Mouse (Mus musculus): ENCODE measurements around the gene Mgarp.
"Not testable (repeated sequence)": the region's sequence is repeated elsewhere in the genome, so short reads cannot be mapped to it uniquely, and the experiment has no call there.

Gene Mgarp

DNA sequence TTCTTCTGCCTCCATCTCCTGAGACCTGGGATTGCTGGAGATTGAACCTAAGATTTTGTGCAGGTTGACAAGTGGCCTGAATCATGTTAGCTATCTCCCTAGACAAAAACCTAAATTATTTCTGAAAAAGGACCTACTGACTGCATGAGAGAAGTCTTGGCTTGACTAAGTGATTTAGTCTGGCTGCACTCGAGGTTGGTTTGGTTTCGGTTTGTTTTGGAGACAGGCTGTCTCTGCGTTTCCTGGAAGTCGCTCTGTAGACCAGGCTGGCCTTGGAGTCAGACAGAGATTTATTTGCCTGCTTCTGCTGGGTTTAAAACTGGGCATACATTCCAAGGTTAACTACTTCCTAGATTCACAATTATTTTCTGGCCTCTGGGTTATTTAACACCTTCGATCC lies 23.7 kb downstream of the Mgarp start:
- DNase-seq (ENCODE audit: inconsistent age in 2 of 2, low spot score in 1 of 2), result peak; percentile 79 to 93

DNA sequence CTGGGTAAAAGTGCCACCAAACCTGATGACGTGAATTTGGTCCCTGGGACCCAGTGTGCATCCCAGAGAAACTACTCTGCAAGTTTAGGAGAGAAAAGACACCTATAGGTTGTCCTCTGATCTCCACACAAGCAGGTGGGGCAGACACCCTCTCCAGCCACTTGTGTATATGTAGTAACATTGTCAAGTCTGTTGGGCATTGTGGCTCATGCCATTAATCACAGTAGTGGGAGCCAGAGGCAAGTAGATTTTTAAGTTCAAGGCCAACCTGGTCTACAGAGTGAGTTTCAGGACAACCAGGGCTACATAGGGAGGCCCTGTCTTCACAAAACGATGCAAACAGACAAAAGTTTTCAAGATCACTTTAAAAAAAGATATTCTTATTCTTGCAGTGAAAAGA lies 24.7 kb downstream of the Mgarp start:
- DNase-seq (ENCODE audit: inconsistent age in 2 of 2, low spot score in 1 of 2), result peak in 1 of 2 experiments; percentile 78

DNA sequence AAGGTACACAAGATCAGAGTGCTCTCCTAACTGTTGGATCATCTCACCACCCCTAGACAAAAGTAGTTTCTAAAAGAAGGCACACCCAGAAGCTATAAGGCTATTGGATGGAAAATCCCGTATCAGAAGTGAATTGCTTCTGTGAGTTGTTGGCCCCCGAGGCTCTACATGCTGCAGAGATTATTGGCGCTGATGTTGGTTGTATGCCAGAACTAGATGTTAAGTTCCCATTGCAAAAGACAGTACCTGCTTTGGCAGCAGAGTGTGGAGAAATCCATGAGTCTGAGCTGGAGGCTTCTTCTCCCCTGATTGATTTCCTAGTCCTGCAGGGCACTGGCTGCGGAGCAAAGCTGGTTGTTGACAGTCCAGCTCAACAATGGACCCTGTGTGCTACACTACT lies 28.5 kb downstream of the Mgarp start:
- DNase-seq (ENCODE audit: inconsistent age in 2 of 2, low spot score in 1 of 2), result no peak

DNA sequence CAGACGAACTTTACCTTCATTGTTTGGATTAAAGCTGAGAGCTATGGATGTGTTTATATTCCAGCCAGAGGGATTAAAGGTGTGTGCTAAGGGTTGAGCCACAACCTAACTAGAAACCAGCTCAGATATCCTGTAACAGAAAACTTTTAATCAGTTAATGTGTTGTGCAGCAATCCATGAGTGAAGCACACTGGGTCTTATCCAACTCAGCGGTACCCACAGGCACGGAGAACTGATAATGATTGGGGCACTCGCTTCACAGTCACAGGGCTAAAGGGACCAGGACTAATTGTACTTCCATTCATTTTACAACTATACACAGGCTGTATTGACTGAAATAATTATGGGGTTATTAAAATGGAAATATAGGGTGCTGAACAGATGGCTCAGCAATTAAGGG lies 29.6 kb downstream of the Mgarp start:
- DNase-seq (ENCODE audit: inconsistent age in 2 of 2, low spot score in 1 of 2), result no peak

DNA sequence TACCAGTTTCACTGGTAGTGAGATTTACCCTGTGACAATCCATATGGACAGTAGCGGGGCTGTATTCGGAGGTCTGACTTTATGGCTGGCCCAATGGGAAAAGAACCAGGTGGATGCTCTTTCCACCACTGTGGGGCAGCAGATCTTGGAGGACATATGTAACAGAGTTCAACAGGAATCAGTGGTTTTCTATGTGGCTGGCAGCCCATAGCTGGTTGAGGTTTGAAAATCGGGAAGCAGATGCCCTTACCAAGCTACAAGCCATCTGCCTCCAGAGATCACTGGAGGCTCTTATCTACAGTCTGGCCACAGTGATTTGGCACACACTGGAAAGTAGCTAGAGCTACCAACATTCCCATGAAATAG lies 31.0 kb downstream of the Mgarp start:
- no peak for DNase-seq (ENCODE audit: inconsistent age in 2 of 2, low spot score in 1 of 2)

DNA sequence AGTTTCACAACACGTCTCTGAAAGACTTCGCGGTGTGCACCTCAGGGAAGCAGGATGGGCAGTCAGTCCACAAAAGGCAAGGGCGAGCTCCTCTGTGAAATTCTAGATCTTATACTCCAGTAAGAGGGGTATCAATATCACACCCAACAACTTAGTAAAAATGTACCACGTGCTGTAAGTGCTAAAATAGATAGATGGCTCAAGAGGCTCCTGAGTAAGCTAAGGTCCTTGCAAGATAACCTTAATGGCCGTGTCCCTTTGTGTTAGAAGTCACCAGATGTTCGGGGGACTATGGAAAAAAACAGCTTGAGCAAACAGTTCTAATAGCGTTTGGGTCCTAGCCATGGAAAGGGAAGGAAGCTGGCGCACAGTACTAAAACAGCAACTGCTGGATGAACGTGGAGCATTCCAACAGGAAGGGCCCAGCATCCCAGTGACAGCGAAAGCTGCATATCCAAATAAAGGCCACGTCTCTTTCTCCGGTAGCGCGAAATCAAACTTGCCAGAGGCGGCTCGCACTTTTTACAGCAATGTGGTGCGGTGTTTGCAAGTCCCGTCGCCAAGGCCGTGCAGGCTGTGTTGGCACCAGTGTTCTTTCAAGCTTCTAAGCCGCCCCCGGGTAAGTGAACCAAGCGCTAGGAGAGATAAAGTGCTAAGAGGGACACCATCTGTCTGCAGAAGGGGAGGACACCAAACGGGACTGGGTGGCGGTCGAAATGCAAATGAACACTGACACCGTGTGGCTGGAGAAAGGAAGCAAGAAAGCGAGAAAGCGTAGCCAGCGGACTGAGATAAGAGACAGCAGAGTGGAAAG lies 31.6 kb downstream of the Mgarp start:
- DNase-seq (ENCODE audit: inconsistent age in 2 of 2, low spot score in 1 of 2), result peak; percentile 84 to 95

DNA sequence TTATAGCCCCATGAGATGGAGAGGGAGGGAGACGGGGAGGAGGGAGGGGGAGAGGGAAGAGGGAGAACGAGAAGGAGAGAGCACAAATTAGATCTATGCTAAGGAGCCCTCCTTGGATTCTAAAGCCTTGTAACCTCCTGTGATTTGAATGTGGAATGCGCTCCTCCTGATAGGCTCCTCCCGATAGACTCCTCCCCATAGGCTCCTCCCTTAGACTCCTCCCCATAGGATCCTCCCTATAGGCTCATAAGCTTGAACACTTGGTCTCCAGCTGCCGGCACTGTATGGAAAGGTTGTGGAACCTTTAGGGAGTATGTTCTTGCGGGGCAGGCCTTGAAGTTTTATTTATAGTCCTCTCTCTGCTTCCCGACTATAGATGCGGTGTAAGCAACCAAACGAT lies 35.5 kb downstream of the Mgarp start:
- no peak for DNase-seq (ENCODE audit: inconsistent age in 2 of 2, low spot score in 1 of 2)

DNA sequence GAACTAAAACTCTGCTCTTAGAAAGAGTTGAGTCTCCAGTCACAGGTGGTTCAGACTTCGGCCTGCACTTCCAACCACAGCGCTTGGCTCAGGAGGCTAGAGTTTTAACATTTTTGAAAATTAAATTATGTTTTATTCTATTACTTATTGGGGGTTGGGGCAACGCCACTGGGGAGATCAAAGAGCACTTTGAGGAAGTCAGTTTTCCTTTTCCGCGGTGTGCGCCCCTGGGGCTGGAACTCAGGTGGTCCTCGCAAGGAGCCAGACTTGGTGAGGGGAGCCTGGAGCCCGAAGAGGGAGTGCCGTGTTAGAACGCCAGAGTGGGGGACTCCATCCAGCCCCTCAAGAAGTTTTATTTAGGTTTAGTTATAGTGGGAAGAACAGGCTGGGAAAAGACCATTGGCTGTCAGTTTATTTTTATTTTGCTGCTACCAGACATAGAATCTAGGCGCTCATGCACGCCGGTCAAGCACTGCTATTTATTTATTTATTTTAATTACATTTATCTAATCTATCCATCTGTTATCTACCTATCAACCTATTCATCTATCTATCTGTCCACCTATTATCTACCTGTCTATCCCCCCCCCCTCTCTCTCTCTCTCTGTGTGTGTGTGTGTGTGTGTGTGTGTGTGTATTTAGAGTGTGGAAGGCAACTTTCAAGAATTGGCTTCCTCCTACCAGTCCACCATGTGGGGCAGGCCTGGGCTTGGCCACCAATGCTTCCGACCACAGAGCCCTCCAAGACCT lies 36.8 kb downstream of the Mgarp start:
- DNase-seq (ENCODE audit: inconsistent age in 2 of 2, low spot score in 1 of 2), result peak in 1 of 2 experiments; percentile 51

DNA sequence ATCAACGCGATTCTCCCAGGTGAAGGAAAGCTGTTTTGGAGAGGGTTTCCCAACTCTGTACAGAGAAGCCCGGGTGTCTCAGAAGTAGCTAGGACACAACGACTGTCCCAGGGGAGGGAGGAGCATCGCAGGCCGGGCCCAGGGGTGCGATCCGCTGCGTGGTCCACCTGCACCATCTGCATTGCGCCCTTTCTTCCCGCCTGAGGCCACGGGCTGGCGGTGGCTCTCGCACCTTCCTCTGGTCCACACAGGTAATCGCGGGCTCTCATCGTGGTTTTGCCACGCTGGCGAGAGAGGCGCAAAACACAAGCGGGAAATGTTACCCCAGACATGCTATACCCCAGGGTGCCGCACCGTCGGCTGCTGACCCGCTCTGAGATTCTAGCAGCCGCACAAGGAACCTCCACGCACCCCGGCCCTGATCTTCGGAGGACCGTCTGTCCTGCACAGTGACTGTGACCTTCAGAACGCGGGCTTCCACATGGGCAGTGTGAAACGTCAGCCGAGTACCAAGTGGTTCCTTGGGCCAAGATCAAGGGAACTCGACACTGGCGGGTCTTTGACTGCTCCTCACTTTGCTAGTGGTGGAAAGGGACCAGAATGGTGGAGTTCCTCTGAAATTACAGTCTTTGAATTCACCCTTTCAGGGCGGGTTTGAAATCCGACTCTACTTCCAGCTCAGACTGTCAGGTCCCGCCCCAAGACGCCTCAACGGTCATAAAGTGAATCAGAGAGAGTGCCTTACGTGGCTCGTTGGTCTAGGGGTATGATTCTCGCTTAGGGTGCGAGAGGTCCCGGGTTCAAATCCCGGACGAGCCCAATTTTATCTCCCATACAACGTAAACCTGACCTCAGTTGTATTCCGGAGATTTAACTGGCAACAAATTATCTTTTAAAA lies 37.6 kb downstream of the Mgarp start:
- peak; percentile 82 to 96 for DNase-seq (ENCODE audit: inconsistent age in 2 of 2, low spot score in 1 of 2)

DNA sequence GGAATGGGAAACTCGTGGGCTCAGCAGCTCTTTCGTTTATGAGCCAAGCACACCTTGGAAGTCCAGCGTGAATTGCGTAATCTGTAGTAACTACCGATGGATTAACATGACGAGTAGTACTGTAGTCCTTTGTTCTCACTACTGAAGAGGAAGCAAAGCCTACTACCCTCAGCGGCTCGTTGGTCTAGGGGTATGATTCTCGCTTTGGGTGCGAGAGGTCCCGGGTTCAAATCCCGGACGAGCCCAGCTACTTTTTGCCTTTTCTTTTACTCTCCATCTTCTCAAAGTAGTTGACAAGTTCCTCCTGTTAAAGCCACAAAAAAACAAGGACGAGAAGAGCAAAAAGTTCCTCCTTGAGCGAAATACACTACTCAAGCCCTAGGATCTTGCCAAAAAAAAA lies 38.4 kb downstream of the Mgarp start:
- DNase-seq (ENCODE audit: inconsistent age in 2 of 2, low spot score in 1 of 2), result peak; percentile 75 to 96

DNA sequence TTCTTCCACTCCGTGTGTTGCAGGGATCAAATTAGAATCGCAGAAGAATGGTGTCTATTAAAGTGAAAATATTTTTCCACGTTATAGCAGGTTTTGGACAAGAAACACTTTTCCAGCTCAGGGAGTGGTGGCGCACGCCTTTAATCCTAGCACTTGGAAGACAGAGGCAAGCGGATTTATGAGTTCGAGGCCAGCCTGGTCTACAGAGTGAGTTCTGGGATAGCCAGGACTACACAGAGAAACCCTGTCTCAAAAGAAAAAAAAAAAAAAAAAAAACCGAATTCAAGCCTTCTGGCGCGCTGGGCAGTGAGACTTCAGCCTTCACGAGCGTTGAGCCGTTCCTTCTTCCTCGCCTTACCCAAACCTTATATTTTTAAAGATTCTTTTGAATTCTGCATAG lies 38.9 kb downstream of the Mgarp start:
- no peak for DNase-seq (ENCODE audit: inconsistent age in 2 of 2, low spot score in 1 of 2)

DNA sequence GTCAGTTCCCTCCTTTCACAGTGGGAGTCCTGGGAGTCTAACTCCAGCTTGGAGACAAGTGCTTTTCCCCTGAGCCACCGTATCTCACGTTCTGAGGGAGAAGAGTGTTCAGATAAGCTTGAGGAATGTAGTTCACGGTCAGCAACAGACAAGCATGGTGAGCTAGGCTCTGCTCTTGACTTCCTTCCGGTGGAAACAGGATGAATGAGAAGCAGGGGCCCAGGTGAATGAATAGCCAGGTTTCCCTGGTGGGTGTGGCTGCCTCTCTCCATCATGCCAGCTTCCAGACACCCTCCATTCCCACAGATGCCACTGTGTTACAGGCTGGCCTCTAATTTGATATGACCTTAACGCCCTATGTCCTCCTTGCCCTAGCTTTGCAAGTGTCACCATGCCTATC lies 39.5 kb downstream of the Mgarp start:
- DNase-seq (ENCODE audit: inconsistent age in 2 of 2, low spot score in 1 of 2), result peak in 1 of 2 experiments; percentile 60

DNA sequence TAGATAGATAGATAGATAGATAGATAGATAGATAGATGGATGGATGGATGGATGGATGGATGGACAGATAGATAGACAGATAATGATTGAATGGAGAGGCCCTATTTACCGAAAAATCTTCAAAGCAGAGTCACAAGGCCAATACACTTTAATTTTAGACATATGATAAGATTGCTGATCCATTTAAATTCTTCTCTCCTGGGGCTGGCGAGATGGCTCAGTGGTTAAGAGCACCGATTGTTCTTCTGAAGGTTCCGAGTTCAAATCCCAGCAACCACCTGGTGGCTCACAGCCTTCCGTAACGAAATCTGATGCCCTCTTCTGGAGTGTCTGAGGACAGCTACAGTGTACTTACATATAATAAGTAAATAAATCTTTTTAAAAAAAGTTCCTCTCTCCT lies 41.6 kb downstream of the Mgarp start:
- DNase-seq (ENCODE audit: inconsistent age in 2 of 2, low spot score in 1 of 2), result not testable (repeated sequence)

DNA sequence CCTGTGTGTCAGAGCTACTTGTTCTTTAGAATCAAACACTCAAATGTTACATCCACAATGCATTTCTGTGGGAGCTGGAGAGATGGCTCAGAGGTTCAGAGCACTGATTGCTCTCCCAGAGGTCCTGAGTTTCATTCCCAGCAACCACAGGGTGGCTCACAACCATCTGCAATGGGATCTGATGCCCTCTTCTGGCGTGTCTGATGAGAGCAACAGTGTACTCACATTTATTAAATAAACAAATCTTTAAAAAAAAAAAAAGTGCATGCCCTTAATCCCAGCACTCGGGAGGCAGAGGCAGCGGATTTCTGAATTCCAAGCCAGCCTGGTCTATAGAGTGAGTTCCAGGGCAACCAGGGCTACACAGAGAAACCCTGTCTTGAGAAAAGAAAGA lies 42.5 kb downstream of the Mgarp start:
- no peak for DNase-seq (ENCODE audit: inconsistent age in 2 of 2, low spot score in 1 of 2)

DNA sequence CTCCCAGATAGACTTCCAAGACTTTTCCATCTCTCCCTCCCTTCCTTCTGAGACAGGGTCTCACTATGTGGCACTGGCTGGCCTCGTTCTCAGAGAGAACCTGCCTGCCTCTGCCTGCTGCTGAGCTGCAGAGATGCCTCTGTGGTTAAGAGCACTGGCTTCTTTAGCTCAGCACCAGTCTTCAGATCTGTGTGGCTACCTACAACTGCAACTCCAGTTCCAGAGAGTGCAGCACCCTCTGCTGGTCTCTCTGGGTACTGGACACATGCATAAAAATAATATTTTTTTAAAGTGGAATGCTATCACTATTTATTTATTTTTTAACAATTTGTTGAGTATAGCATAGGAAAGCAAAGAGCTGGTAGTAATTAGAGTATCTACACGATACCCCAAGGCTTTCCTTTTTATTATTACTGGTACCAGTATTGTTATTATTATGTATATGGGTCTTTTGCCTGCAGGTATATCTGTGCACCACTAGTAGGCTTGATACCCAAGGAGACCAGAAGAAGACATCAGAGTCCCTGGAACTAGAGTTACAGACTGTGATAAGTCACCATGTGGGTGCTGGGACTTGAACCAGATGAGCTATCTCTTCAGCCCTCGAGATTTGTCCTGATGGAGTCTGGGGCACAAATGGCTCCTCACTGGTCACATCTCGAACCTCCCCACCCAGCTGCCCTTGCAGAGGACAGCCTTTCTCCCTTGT lies 43.1 kb downstream of the Mgarp start:
- DNase-seq (ENCODE audit: inconsistent age in 2 of 2, low spot score in 1 of 2), result peak; percentile 58 to 90

DNA sequence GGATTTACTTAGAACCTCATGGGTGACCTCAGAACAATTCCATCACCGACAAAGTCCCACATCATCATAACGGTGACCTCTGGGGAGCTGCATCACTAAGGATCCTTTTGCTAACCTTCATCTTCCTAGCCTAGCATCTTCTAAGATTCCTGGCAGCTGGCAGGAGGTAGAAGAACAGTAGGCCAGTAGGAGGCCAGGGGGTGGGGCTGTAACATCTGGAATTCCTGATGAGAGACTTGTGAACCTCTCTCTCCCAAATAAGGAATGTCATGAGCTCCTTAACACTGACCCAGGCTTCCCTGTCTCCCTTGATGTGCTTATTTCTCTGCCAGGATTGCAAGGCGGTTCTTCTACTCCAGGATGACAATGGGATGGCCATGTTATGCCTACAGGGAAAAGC lies 45.7 kb downstream of the Mgarp start:
- DNase-seq (ENCODE audit: inconsistent age in 2 of 2, low spot score in 1 of 2), result no peak

DNA sequence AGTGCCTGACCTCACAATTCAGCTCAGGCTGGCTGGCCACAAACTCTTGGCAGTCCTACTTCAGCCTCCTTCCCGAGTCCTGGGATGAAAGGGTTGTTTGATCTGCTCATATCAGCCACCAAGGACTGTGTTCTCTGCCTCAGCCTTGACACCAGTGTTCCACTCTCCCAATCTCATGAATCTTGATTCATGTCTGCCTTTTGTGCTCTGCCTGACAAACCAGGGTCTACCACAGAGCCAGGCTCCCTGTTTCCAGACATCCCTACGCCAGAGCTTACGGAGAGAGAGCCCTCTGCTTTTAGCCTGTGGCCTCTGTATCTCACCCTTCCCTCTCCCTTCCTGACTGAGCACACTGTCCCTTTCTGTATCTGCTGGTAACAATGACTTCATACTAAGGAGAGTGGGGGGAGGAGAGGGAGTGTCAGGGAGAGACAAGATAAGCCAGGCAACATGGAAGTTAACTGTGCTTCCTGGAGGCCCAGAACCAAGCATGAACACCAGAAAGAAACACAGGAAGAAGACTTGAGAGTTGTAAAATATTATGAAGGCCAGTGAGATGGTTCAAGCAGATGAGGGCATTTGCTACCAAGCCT lies 47.8 kb downstream of the Mgarp start:
- peak; percentile 84 to 92 for DNase-seq (ENCODE audit: inconsistent age in 2 of 2, low spot score in 1 of 2)

DNA sequence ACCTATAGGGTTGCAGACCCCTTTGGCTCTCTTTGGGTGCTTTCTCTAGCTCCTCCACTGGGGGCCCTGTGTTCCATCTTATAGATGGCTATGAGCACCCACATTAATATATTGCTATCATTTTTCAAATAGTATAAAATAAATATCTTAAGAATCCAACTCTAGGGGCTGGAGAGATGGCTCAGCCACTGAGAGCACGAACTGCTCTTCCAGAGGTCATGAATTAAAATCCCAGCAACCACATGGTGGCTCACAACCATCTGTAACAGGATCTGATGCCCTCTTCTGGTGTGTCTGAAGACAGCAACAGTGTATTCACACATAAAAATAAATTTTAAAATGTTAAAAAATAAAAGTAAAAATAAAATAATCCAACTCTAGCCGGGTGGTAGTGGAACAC lies 51.5 kb downstream of the Mgarp start:
- DNase-seq (ENCODE audit: inconsistent age in 2 of 2, low spot score in 1 of 2), result not testable (repeated sequence)

DNA sequence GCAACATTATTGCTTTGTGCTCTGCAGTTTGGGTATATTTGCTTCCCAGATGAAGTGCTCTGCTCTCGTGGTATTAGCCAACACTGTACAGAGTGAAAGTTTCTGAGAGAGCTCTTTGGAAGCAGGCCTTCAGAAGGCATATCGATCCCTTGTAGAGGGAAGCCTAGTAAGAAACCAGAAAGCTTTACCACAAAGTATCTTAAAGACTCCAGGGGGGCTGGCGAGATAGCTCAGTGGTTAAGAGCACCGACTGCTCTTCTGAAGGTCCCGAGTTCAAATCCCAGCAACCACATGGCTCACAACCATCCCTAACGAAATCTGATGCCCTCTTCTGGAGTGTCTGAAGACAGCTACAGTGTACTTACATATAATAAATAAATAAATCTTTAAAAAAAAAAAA lies 52.4 kb downstream of the Mgarp start:
- DNase-seq (ENCODE audit: inconsistent age in 2 of 2, low spot score in 1 of 2), result not testable (repeated sequence)

DNA sequence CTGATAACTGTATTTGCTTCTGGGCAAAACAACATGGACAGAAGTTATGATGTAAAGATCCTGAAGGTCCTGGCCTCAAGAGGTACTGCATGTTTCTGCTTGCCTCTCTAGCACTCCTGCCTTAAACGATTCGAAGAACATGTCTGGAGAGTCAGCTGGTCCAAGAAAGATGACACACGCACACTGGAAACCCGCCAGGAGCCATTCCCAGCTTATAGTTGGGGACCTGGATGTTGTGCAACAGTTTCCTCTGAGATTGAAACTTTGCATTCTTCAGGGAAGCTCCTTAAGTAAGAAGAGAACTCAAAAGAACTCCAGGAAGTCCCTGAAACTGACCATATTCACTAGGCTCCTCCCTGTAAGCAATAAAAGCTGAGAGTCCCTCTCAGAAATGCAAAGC lies 53.3 kb downstream of the Mgarp start:
- peak in 1 of 2 experiments; percentile 68 for DNase-seq (ENCODE audit: inconsistent age in 2 of 2, low spot score in 1 of 2)
